Mouse (Mus musculus): ENCODE measurements at regions not wholly inside any gene's neighbourhood (a gene's known extent, or its start where the extent isn't known, plus 50 kb on each side); places are given as distances from the start of the nearest gene placed in this dataset.

- no peak for DNase-seq (ENCODE audit: low spot score in 2 of 2)
Observed at GRCm38 (mm10) chr15:93653378-93653777, 57.7 kb upstream of the Prickle1 start.

DNA sequence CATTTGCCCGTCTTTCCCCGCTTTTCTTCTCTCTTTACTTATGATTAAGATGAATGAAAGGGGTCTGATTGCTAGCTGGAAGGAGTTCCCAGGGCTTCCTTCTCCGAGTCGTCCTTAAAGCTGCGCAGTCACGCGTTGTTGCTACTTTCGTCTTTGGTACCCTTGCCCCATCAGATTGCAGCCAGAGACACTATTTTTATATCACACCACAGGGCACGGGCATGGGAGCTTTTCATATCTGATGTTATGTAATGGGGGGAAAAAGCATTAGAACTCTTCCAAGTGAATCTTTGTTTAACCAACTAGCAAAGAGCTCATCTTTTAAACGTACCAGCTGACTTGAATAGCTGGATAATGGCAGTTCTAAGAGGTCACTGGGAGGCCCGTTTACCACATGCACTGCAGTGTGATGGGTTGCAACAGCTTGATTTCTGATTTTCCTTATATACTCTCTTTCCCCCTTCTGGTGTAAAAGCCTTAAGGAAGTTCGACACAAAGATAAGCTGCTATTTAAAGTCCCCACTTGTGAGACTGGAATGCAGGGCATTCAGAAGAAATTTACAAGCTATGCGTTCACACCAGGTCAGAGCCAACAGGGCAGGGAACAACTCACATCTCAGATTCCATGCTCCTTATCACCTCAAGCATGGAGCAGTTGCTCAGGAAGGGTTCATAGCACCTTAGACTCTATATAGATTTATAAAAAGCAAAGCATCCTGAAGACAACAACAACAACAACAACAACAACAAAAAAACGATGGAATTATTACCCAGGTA lies 55.5 kb upstream of the Prickle1 start:
- no peak for DNase-seq (ENCODE audit: low spot score in 2 of 2)

DNA sequence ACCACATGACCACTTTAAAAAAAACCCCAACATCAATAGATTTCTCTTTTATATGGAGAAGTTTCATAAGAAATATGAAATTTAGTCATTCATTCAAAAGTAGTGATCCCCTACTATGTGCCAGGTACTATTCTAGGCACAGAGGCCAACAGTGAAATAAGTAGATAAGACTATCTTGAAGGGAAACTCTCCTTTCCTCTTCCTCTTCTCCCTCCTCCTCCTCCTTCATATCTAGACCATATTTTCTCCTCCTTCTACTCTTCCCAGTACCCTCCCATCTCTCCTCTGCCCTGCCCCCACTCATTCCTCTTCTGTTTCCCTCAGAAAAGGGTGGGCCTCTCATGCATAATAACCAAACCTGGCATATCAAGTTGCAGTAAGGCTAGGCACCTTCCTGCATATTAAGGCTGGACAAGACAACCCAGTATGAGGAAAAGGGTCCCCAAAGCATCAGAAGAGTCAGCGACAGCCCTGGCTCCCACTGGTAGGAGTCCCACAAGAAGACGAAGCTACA lies 54.4 kb upstream of the Prickle1 start:
- no peak for DNase-seq (ENCODE audit: low spot score in 2 of 2)

GRCm38 (mm10) chr15:93648646-93649045 lies 53.0 kb upstream of the Prickle1 start:
- DNase-seq (ENCODE audit: low spot score in 2 of 2): no peak

DNA sequence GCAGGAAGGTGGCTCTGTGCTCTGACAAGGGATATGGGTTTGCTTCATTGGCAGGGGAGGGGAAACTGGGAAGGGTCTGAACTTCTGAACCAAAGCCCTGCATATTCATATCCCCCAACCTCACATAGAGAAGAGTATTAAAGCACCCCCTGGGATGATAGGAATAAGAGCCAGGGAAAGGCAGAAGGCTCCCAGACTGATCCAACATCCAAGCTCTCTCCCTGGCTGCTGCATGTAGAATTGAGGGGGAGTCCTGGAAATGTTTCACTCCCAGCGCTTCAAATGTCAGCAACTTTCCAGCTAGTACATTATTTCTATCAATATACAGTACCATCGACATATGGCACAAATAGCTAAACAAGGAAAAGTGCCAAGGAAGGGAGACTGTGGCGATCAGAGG lies 51.1 kb upstream of the Prickle1 start:
- no peak for DNase-seq (ENCODE audit: low spot score in 2 of 2)

DNA sequence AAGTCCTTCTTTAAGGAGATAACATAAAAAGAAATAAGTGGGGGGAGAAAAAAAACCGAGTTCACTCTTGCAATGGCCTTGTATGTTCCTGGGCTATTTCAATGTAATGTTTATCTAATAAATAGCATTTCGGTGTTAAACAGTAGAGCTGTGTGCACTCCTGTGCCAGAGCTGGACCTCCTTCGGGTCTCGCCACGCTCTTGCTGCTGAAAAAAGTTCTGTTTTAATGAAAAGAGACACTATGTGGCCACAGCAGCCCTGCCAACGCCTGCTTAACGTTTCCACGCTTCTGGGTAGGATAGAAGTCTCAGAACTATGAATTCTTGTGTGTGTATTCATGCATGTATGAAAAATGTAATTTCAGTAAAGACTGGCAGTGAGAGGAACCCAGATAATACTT lies 50.3 kb upstream of the Prickle1 start:
- no peak for DNase-seq (ENCODE audit: low spot score in 2 of 2)

All from adrenal gland, postnatal 4 days (tissue).